Mouse (Mus musculus) ES-E14 (cell line): ENCODE measurements around the gene Zan.

Source experiments
- ZC3H11A ChIP-seq: IDR thresholded peaks from 2 replicates; pipeline ENCODE4 v1.6.1; 2012; ENCODE audit warnings: low read depth, mild to moderate bottlenecking, inconsistent platforms, low read length, borderline replicate concordance
- ZNF384 ChIP-seq: IDR thresholded peaks from 2 replicates; pipeline ENCODE4 v1.6.1; 2012; ENCODE audit warnings: low read depth, low read length, inconsistent platforms

DNA sequence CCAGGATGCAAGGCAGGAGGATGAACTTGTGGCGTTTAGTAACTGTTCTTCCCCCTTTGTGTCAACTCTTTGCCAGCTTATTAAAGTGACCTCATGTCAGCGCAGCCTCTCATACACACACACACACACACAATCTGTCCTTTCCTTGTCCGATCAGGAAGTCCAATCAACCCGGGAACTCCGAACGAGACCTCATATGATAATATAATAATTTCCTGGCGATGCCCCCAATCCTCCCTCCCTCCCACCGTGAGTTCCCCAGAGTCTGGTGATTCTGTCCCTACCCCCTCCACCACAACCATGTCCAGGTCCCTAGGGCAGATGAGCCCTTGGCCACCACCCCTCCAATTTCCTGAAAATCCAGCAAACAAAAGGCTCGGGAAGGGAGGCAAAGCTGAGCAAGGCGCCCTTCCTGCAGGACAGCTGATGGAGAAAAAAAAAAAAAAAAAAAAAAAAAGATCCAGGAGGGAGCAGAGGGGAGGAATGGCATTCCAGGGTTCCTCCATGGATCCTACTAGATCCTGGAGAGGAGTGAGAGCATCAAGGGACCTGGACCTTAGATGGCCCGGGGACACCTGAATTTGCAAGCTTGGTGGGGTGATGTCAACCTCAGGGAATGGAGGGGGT lies 138.1 kb downstream of the Zan start:
- TF ChIP-seq ZNF384 (peak; percentile 96), ZC3H11A (no peak)
